Mouse (Mus musculus): Measurements from ENCODE around the gene 9530002B09Rik. TPM values are rescaled to one million over a fixed set of nuclear protein-coding genes. Genes with fewer than 3 reads are reported as not detected.

9530002B09Rik gene
- not detected in 2 replicates for polyA plus RNA-seq (2015; fragmentation: Nextera tagmentation; extraction: Ambion mirVana)

DNA sequence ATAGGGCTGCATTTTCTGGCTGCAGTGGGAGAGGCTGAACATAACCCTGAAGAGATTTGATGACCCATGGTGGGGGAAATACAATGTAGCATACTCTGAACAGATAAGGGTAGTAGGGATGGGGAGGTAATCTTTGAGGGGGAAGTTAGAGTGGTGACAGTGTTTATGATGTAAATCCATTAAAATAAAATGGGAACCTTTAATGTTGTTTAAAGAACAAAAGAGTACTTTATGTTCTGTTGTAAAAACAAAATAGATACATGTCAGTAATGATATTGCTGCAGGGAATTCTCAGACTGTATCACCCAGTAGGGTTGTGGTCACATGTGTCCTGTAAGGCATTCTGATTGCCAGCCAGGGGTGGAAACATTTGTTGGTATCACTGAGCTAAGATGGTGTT lies at the start of gene 9530002B09Rik:
9530002B09Rik (plus strand) TSS at position 301 of the 400 bp plus-strand sequence.
- H3K9ac ChIP-seq (replicated peaks) = no peak within 1 kb of the TSS
- no peaks in the 10 kb centered on the region for H3K27me3 ChIP-seq (replicated peaks)
- peaks cover 19% of the 10 kb centered on the region; the same call in 1 of the 2 replicates for H3K9me3 ChIP-seq (replicated peaks)
- H3K36me3 ChIP-seq = no peaks in the 10 kb centered on the region
- H3K27ac ChIP-seq (replicated peaks) = no peak within 1 kb of the TSS
- H3K4me2 ChIP-seq = no peak within 1 kb of the TSS
- H3K4me3 ChIP-seq (replicated peaks) = no peak within 1 kb of the TSS
- no peak for ATAC-seq (ENCODE audit: low FRiP score)
- no peaks in the 10 kb centered on the region for H3K4me1 ChIP-seq

Other genes with a start within 250 kb of the 9530002B09Rik start
- 97.0 and 121 TPM in 2 replicates for gene Ppt1, start 147.0 kb downstream of the 9530002B09Rik start, polyA plus RNA-seq (2015; fragmentation: Nextera tagmentation; extraction: Ambion mirVana)
- 73.5 and 78.6 TPM in 2 replicates for gene Cap1, start 196.8 kb downstream of the 9530002B09Rik start, polyA plus RNA-seq (2015; fragmentation: Nextera tagmentation; extraction: Ambion mirVana)